Mouse (Mus musculus) ovary, postnatal 10 days (tissue): ENCODE measurements around the gene Vmn1r74.
"Not testable (repeated sequence)": the region's sequence is repeated elsewhere in the genome, so short reads cannot be mapped to it uniquely, and the experiment has no call there.

Experiments used
- DNase-seq: peaks from one replicate; pipeline ENCODE4 v3.0.0; 2022; ENCODE audit warnings: low spot score

Gene Vmn1r74

DNA sequence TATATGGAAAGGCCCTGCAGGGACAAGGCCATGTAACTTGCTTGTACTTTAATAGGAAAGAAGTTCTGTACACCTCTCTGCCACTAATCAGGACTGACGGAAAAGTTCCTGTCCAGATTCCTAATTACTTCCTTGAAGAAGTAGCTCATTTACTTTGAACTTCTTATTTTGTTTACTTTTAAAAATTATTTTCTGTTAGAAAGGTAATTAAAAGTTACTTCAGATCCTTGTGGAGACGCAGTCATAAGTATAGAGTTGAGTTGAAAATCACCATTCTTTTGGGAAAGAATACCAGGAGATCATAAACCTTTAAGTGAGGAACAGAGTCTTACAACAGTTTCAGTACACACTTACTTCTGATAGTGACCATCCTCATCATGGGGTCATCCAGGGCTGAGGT is at the start of gene Vmn1r74:
Gene Vmn1r74 (plus strand): TSS at position 301 of the 400 bp plus-strand sequence.
- DNase-seq, result no peak

DNA sequence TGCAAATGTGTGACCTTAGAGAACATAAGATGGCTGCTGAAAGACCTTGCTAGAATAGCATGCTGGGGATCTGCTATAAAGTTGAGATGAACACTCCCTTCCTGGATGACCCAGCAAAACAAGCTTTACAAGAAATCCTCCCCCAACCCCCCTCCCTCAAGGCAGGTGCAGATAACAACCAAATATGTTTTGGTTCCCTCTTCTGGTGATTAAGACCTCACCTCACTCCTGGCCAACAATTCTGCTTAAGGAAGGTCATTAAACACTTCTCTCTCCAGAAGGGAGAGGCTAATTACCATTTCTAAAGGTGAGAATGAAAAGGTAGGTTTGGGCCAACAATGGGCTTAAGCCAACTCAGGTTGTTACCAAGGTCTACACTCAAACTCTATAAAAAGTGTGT is 20.0 kb upstream of the Vmn1r74 start:
- DNase-seq, result no peak

DNA sequence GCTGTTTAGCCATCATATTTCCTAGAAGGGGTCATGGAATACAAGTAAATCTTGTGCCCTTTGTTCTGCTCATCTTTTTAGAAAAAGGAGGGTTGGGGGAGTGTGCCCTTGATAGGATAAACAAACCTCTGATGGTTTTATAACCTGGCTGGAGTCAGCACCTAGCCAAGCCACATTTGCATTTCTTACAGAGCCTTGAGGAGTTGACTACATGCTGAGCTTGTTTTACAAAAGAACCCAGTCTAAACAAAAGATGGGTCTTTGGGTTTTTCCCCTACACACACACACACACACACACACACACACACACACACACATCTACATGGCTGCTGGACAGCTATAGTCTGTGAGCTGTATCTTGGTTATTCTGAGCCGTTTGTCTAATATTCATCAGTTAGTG is 11.6 kb upstream of the Vmn1r74 start:
- DNase-seq, result no peak

DNA sequence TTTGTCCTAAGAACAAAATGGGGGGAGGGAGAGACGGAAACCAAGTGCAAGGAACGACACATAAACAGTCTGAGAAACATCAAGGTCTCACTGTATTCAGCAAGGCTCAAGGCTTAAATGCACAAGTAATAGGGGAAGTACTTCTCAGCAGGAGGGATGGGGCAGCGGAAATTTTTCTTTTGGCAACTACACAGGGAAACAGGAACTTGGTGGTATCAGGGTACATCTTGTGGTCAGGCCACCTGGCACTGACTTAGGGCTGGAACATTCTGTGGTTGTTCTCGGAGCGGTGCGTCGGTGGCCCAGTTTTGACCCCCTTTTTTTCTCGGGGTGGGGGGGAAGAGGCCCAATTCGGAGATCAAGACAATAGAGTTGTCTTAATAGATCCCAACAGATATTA is 10.5 kb upstream of the Vmn1r74 start:
- not testable (repeated sequence) for DNase-seq

DNA sequence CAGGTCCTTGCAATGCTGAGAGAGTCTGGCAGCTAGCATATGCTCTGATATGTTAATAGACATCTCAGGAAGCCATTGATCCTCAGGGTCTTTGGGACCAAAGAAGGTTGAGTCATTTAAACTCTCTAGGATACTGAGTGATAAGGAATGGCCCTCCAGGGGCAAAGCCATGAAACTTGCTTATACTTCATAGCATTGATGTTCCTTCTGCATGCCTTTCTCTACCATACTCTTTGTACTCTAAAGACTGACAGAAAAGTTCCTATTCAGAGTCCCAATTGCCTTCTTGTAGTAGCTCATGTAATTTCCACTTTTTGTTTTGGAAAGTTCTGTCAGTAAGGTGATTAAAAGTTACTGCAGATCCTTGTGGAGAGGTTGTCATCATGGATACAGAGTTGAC is 40.5 kb downstream of the Vmn1r74 start, which contains the start of gene Vmn1r75:
Gene Vmn1r75 (plus strand): TSS at position 301 of the 400 bp plus-strand sequence.
- no peak for DNase-seq
